Mouse (Mus musculus): ENCODE results near the gene B4galnt4.
A peak's percentile ranks its signal among the peaks of the same experiment; 100 is the strongest.

The B4galnt4 gene

DNA sequence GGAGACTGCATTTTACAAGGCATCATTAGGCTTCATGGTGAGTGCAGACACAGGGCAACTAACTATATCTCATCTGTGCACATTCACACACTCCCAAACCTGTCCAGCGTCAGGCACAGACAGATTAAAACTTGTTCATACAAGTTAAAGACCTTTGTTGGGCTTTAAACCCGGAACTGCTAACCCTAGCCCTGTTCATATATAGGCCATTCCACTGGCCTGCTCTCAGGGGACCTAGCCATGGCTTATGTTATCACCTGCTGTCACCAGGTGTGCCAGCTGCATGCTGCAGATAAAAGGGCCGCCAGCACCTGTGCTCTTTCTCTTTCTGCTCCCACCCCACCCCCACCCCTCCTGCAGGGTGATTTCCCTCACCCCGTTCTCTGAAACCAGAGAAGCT is 18.4 kb upstream of the B4galnt4 start:
- no peak for DNase-seq

DNA sequence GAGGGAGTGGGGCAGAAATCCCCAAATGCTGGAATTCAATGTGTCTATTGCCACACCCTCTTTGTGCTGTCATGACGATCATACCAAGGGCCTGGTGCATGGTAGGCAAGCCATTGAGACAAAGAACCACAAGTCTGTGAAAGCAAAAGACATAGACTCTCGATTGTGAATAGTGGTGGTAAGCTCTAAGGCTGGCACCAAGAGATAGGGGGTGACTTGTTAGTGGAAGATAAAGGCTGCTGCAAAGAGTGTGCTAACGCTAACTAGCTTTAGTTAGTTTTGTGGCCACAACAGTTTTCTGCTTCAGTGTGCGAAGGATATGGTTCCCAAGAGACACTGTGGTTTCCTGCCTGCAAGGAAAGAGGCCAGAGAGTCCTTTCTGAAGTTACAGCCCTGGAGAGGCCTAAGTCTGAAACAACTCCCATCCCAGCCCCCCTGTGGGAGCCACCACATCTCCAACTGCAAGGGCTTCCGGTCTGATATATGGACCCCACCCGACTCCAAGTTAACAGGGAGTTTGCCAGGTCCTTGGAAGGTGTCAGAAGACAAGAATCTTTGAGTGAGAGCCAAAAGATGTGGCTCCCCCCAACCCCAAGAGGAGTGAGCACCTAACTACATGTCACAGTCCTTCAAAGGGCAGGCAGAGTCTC is 13.8 kb upstream of the B4galnt4 start:
- DNase-seq, result no peak

DNA sequence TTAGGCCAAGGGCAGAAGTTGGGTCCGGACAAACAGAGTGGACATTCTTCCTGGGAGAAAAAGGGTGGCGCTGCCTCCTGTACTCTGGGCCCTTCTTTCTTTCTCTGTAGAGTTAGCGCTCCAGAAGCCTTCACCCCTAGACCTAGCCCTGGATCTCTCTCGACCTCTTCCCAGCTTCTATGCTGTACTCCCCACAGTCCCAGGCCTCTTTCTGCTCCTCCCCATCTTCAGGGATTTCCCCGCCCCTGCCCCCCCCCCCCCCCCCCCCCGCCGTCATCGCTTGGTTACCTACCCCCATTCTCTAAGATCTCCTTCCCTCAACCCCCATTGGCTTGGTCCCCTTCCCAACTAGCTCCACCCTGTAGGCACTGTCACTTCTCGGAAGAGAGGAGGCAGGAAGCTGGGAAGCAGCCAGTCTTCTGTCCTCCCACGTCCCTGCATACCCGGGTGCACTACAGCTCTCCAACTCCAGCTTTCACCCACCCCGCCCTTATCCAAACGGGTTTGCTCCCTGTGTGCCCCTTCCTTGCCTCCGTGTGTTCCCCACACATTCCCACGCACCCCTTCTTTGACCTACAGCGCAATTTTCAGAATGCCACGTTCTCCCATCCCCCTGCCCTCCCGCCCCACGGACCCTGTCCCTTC is 13.2 kb upstream of the B4galnt4 start:
- DNase-seq, result peak in 1 of 2 experiments; percentile 36

DNA sequence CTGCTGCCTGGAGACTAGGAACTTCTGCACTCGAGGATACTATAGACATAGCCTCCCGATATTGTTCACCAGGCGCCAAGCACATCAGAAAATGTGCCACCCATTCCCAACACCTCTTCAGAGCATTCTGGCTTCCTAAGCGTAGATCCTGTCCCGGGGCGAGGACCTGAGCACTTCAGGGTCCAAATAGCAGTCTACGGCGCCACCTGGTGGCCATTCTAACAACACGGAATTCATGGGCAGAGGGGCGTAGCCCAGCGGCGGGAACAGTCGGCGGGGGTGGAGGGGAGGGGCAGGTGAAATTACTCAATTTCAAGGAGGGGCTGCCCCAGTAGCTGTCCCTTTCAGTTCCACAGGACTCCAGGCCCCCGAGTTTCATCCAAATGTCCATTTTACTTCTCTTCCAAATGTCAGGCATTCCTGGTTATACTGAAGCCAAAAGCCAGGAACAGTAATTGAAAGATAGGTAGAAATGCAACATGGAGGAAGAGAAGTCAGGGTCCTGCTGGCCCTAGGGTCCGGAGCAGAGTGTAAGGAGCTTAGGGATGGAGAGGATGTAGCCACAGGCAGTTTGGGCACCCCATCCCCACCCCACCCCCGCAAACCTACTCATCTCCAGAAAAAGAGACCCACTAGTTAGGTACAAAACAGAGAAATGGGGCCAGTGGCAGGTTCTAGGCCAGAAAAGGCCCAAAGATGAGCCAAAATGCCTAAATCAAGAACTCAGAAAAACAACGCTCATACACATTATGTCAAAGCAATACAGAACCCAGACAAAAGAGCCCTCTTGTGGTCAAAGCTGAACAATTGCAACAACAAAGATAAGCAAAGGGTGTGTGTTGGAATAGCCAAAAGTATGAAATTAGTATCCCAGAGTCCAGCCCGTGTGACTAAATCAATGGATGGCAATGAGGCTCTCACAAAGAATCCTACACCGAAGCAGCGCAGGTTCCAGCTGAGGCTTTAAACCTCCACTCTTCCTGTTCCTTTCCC is 12.4 kb upstream of the B4galnt4 start:
- DNase-seq, result peak; percentile 69 to 73

DNA sequence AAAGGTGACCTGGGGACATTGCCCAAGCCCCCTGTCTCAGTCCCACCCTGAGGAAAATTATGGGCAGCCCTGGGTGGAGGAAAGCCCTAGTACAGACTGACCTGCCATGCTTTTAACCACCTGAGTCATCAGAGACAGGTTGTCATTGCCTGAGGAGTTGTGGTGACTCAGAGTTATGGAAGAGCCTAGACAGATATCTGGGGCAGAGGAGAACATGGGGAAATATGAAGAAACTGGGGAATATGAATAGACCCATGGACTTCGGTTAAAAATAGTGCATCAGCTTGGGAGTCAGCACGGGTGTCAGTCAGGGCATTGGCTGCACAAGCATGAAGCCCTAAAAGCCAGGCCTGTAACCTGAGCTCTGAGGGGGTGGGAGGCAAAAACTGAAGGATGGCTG is 11.6 kb upstream of the B4galnt4 start:
- no peak for DNase-seq

DNA sequence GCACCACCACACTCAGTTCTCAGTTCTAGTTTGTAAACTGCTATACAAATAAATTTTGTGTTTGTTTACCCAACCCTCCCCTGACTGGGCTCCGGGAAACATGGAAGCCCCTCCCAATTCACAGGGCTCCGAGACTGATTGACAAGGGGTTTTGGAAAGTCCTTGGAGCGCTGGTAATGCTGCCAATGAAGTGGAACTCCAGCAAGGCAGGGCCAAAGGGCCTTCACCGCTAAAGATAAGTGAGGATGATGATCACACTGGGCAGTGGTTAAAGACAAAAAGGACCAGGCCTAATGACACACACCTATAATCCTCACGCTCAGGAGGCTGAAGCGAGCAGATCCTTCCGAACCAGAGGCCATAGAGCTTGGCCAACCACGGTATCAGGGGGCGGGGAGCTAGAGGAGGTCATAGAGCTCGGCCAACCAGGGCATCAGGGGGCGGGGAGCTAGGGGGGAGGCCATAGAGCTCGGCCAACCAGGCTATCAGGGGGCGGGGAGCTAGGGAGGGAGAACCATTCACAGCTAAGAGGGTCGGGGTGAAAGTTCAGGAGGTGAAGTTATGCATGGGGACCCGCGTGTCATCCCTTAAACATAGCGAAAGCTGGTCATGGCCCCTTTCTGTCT is 9.7 kb upstream of the B4galnt4 start:
- no peak for DNase-seq

DNA sequence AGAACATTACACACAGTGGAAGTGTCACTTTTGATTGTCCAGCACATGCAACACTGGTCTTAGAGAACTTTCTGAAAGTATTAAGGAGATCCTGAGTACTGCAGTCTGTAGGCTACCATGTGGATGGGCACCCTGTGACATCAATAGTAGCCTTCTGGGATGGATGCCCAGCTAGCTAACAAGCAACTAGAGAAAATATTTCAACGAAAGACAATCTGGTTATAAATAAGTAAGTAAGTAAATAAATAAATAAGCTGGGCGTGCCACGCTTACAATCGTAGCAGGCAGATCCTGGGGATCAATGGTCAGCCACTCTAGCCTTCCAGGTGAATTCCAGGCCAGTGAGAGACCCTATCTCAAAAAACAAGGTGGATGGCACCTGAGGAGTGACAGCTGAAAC is 8.9 kb upstream of the B4galnt4 start:
- DNase-seq, result no peak

DNA sequence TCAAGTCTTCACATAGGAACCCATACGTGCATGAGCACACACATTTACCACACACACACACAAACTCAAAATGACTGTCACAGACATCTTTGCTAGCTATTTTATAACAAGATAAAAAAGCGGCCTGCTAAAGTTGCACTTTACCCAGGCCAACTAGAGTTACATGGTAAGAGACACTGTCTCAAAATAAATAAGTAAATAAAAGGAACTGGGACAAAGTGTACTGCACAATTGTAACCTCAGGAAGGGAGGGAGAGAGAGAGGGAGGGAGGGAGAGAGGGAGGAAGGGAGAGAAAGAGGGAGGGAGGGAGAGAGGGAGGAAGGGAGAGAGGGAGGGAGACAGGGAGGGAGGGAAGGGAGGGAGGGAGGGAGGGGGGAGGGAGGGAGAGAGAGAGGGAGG is 8.5 kb upstream of the B4galnt4 start:
- no peak for DNase-seq

DNA sequence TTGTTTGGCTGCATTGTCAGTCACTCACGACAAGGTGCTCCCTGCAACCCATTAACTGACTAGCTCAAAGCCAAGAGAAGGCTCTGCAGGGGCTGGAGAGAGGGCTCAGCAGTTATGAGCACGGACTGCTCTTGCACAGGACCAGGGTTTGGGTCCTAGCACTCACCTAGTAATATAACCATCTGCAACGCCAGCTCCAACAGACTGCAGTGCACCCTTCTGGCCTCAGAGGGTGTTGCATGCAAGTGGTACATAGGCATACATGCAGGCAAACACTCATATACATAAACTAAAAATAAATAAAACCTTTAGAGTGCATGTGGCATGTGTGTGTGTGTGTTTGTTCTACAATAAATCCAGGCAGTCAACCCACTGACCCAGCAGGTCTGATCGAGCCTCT is 5.1 kb upstream of the B4galnt4 start:
- no peak for DNase-seq

DNA sequence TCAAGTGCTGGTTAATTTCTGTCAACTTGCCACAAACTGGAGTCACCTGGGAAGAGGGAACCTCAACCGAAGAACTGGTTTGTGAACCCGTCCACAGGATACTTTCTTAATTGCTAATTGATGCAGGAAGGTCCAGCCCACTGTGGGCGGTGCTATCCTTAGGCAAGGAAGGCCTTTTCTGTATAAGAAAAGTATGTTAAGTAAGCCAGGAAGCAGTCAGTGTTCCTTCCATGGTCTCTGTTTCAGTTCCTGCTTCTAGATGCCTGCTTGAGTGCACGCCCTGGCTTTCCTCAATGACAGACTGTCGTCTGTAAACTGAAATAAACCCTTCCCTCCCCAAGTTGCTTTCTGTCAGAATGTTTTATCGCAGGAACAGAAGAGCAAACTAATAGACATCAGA is 3.9 kb upstream of the B4galnt4 start:
- no peak for DNase-seq

DNA sequence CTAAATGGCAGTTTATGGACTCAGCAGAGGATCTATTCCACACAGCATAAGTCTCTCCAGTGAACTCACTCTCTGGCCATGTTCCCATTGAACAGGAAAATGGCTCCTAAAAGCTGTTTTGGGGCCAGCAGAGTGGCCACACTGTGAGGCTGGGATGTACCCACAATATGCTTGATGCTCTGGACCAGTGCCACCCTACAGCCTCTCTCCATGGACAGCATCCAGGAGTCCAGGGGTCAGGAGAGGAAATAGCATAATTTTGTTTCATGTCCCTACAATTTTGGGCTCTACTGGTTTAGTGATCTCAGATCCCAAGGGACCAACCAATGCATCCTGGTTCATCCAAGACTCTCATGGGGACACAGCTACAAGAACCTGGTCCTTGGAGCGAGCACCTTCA is 3.4 kb upstream of the B4galnt4 start:
- no peak for DNase-seq

DNA sequence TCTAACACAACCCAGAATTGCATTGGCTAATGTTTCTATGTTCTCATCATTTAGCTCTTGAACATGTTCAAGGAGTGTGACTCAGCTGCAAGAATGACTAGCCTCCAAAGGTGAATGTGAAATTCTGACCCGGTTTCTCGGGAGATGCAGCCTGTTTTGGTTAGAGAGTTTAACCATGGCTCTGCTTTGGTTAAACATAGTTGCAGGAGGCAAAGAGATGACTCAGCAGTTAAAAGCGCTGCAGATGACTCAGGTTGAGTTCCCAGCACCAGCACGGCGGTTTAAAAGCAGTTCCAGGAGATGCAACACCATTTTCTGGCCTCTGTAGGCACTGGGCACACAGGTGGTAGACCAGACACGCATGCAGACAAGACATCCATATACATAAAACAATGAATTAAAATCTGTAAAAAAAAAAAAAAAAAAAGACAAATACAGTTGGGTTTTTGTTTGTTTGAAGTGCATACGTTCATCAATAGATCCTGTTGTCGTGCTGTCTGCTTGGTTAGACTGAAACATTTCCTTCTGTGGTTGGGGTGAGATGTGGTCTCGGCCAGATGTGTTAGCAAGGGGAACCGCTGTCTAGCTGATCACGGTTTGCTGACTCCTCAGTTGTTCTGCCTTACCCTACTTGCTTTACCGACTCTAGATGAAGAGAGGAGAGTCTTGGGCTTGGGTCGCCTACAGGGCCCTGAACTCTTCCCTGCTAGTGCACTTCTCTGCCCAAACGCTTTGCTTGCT is 2.1 kb upstream of the B4galnt4 start:
- no peak for DNase-seq

DNA sequence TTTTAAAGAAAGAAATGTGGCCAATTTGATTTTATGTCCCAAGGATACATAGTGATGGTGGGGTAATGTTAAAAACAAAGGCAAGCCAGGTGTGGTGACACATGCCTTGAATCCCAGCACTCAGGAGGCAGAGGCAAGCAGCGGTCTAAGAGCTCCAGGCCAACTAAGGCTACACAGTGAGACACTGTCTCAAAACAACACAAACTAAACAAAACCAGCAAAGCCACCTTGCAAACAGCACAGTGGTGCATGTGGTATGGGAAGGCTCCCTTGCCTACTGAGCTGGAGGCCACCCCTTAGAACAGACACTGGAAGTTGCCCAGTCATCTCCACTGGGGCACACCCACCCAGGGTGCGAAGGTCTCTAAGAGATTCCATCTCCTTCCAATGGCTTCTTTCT is 975 bp upstream of the B4galnt4 start:
- DNase-seq, result no peak

DNA sequence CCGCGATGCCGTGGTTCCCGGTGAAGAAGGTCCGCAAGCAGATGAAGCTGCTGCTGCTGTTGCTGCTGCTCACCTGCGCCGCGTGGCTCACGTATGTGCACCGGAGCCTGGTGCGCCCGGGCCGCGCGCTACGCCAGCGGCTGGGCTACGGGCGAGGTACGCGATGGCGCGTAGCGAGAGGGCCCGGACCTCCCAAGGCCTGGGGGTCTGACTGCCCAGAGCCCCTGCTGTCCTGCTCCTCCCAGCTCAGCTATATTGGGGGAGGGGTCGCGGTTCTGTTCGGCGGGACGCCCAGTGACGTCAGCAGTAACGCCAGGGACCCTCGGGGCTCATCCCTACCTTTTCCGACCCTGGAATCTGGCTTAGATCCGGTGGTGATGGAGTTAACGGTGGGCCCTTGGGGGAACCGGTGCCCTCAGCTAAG is 377 bp downstream of the B4galnt4 start:
- no peak for DNase-seq

DNA sequence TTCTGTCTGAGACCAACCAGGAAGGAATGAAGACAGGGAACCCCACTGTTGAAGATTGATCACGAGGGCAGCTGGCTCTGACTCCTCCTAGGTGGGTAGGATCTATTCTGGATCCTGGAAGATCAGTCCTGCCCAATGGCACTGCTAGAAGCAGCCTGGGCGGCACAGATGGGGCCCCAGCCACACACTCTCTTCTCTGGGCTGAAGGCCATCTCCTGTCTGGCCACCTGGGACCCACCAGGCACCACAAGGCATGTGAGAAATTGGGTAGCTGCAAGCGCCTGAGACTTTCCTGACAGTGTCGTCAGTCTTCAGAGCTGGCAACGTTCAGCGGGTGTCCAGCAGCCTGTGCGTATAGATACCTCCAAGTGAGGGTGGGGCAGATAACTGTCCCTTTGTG is 1.6 kb downstream of the B4galnt4 start:
- DNase-seq, result no peak

DNA sequence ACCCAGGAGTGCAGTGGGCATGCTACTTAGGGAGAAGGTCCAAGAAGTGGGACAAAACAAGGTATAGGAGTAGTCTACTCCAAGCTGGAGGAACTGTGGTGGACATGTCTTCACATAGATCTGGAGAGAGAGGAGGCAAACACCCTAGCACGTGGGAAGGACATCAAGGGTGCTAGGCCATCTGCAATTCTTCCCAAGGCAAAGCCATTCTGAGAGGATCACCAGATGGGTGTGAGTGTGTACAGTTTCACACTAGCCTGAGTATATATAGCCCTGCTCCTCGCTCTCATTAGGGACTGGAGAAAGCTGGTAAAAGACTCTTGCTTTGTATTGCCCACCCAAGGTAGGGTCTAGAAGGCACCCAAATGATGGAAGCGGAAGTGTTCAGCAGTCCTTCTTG is 2.4 kb downstream of the B4galnt4 start:
- DNase-seq, result no peak

DNA sequence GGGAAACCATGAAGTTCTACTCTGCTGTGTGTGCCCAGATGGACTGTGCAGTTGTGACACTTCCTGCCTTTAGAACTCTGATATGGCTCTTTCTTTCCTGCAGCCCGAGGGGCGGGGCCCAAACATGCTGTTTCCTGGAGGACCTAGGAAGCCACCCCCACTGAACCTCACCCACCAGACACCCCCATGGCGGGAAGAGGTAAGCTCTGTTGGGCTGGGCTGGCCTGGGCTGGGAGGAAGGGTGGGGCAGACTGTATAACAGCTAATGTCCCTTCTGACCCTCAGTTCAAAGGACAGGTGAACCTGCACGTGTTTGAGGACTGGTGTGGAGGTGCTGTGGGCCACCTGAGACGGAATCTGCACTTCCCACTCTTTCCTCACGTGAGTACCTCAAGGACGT is 3.3 kb downstream of the B4galnt4 start:
- DNase-seq, result no peak

DNA sequence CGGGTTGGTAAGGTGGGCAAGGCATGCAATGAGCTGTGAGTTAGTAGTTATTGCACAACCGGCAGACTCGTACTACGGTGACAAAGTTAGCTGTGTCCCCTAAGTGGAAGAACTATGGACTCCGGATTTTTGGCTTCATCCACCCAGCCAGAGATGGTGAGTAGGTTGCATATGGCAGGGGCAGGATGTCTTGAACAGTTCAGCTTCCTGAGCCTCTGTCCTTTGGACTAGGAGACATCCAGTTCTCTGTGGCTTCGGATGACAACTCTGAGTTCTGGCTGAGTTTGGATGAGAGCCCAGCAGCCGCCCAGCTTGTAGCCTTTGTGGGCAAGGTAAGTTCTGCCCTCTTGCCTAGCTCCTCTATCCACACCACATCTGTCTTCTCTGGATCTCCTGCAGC is 3.7 kb downstream of the B4galnt4 start:
- no peak for DNase-seq

DNA sequence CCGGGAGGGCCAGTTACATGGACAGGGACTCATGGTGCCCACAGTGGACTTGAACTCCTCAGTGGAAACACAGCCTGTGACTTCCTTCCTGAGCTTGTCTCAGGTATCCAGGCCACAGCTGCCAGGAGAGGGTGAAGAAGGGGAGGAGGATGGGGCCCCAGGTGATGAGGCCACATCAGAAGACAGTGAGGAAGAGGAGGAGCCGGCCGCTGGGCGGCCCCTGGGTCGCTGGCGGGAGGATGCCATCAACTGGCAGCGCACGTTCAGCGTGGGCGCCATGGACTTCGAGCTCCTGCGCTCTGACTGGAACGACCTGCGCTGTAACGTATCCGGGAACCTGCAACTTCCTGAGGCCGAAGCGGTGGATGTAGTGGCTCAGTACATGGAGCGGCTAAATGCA is 7.4 kb downstream of the B4galnt4 start:
- no peak for DNase-seq

DNA sequence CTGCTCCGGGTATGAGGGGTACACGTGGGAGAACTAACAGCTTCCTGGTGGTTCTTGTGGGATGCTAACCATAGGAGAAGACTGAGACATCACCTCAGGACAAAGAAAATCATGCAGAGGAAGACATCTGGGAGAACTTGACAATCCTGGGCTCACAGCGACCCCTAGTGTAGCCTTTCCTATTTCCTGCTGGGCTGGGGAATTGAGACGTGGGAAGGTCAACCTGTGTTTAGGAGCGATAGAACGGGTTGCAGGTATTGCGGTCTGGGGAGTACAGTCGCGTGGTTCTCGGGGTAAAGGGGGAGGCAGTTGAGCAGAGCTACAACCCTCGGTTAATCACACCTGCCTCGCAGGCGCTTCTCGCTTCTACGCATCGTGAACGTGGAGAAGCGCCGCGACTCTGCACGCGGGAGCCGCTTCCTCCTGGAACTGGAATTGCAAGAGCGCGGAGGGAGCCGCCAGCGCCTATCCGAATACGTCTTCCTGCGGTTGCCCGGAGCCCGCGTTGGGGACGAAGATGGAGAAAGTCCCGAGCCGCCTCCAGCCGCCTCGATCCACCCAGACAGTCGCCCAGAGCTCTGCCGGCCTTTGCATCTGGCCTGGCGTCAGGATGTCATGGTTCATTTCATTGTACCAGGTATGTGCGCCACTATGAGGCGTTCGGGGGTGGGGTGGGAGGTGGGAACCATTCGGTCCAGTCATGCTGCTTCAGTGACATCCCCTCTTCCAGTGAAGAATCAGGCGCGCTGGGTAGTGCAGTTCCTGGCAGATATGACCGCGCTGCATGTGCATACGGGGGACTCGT is 9.4 kb downstream of the B4galnt4 start:
- DNase-seq, result peak; percentile 45 to 54

DNA sequence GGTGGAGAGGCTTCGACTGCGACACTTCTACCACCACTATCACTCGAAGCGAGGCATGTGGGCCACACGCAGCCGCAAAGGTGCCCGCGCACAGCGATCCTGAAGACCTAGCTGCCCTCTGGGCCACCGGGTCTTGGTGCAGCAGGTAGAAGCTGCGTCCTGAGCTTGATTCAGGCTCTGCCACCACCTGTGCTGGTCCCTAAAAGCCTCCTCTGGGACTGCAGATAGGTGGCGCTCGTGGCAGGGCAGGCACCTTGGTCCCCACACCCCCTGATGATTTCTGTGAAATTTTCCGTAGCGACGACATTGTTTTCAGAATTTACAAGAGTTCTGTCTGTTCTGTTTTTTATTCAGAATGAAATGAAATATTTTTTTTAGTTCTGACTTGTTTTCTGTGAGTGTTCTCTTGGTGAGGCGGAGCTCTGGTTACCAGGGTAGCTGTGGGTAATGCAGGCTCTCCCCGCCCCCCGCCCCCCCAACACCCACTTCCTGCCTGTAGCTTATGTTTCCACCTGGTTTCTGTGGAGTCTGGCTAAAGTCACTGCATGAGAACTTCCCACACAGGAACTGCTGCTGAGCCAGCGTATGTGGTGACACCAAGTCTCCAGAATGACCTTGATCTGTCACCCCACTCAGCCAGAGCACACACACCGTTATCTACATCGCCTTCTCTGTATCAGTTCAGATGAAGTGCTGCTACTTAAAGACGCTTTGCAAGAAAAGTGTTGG is 11.3 kb downstream of the B4galnt4 start:
- DNase-seq, result peak; percentile 54 to 70

Measured in thymus, adult 18-20 months (tissue).